Mouse (Mus musculus) forelimb bud, embryonic 11.5 days (tissue): ENCODE data around the gene Clcnkb.
A peak's percentile ranks its signal among the peaks of the same experiment; 100 is the strongest.

Experiments used
- DNase-seq: peaks from one replicate; pipeline ENCODE4 v3.0.0-alpha.2; 2012; ENCODE audit warnings: low read depth, low spot score

Clcnkb gene

GRCm38 (mm10) chr4:141435974-141436373 lies 20.2 kb upstream of the Clcnkb start, which contains the start of gene Srarp:
Srarp (minus strand) TSS chr4:141436105.
- no peak for DNase-seq

GRCm38 (mm10) chr4:141433191-141433590 lies 17.4 kb upstream of the Clcnkb start:
- no peak for DNase-seq

- DNase-seq: no peak
These were observed 16.9 kb upstream of the Clcnkb start for GRCm38 (mm10) chr4:141432666-141433065.

GRCm38 (mm10) chr4:141430997-141431396 lies 15.2 kb upstream of the Clcnkb start:
- peak; percentile 61 for DNase-seq

- DNase-seq: peak; percentile 55
These were observed 14.0 kb upstream of the Clcnkb start for GRCm38 (mm10) chr4:141429847-141430246.

GRCm38 (mm10) chr4:141429381-141429780 lies 13.6 kb upstream of the Clcnkb start:
- DNase-seq: no peak

GRCm38 (mm10) chr4:141427921-141428320 lies 12.1 kb upstream of the Clcnkb start:
- no peak for DNase-seq

- DNase-seq: no peak
These were observed 11.3 kb upstream of the Clcnkb start for GRCm38 (mm10) chr4:141426796-141427745.

GRCm38 (mm10) chr4:141425484-141426479 lies 10.0 kb upstream of the Clcnkb start:
- no peak for DNase-seq

GRCm38 (mm10) chr4:141423691-141424431 lies 8.0 kb upstream of the Clcnkb start:
- no peak for DNase-seq

GRCm38 (mm10) chr4:141423288-141423687 lies 7.5 kb upstream of the Clcnkb start:
- DNase-seq: no peak

GRCm38 (mm10) chr4:141422841-141423240 lies 7.0 kb upstream of the Clcnkb start:
- DNase-seq: no peak

GRCm38 (mm10) chr4:141421423-141421822 lies 5.6 kb upstream of the Clcnkb start:
- DNase-seq: no peak

GRCm38 (mm10) chr4:141420886-141421285 lies 5.1 kb upstream of the Clcnkb start:
- DNase-seq: no peak

GRCm38 (mm10) chr4:141420192-141420829 lies 4.5 kb upstream of the Clcnkb start, which contains the start of gene Hspb7:
Hspb7 (plus strand) TSS chr4:141420779.
- DNase-seq: no peak

- DNase-seq: no peak
These were observed 3.8 kb upstream of the Clcnkb start for GRCm38 (mm10) chr4:141419398-141420191.

GRCm38 (mm10) chr4:141411430-141411992 lies 4.3 kb downstream of the Clcnkb start:
- no peak for DNase-seq

GRCm38 (mm10) chr4:141408577-141408976 lies 7.2 kb downstream of the Clcnkb start:
- no peak for DNase-seq

GRCm38 (mm10) chr4:141406516-141407299 lies 9.1 kb downstream of the Clcnkb start:
- no peak for DNase-seq
